Mouse (Mus musculus): ENCODE data around the gene Bbs7. TPM values are rescaled to one million over a fixed set of nuclear protein-coding genes. Genes with fewer than 3 reads are reported as not detected.

The Bbs7 gene
- polyA plus RNA-seq, 1 experiment from 2014 or later, result 20.6 TPM

DNA sequence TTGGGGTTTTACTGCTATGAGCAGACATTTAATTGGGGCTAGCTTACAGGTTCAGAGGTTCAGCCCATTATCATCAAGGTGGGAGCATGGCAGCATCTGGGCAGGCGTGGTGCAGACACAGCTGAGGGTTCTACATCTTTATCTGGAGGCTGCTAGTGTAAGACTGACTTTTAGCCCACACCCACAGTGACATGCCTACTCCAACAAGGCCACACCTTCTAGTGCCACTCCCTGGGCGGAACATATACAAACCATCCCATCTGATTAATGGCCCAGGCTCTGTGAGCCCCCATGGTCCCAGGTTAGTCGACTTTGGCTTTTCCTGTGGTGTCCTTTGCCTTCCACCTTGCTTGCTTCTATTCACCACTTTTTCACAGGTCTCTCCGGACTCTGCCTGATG, 53.7 kb downstream of the Bbs7 start:
- ATAC-seq (ENCODE audit: low FRiP score) (no peak), DNase-seq (ENCODE audit: low spot score) (no peak)
- Histone ChIP-seq H3K27ac (no peak overlapping the region), H3K4me2 (replicated peaks) (no peak overlapping the region), H3K9ac (no peak overlapping the region), H3K4me3 (replicated peaks; ENCODE audit: low read length) (no peak overlapping the region), H3K4me1 (replicated peaks; ENCODE audit: control insufficient read depth, insufficient read depth, low read length) (no peaks in the 10 kb centered on the region), H3K9me3 (ENCODE audit: control insufficient read depth, low read length) (no peaks in the 10 kb centered on the region), H3K27me3 (ENCODE audit: control insufficient read depth, insufficient read depth, low read length) (no peaks in the 10 kb centered on the region), H3K36me3 (replicated peaks; ENCODE audit: control insufficient read depth, insufficient read depth) (peaks cover 98% of the 10 kb centered on the region)
- WGBS, result 90% methylated on average over 4 of the region's 4 CpGs

DNA sequence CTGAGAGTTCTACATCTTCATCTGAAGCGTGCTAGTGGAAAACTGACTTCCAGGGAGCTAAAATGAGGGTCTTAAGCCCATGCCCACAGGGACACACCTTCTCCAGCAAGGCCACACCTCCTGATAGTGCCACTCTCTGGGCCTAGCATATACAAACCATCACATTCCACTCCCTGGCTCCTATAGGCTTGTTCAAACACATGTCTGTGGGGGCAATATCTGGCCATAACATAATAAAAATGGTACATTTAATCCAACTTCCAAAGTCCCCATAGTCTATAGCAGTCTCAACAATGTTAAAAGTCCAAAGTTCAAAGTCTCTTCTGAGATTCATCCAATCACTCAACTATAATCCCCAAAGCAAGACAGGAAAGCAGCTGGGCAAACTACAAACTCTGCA, 55.7 kb downstream of the Bbs7 start:
- no peak for ATAC-seq (ENCODE audit: low FRiP score)
- no peak overlapping the region for H3K4me3 ChIP-seq (replicated peaks; ENCODE audit: low read length)
- H3K4me2 ChIP-seq (replicated peaks), result no peak overlapping the region
- H3K9me3 ChIP-seq (ENCODE audit: control insufficient read depth, low read length), result no peaks in the 10 kb centered on the region
- 96% methylated on average over 1 of the region's 1 CpGs for WGBS
- no peak overlapping the region for H3K27ac ChIP-seq
- H3K36me3 ChIP-seq (replicated peaks; ENCODE audit: control insufficient read depth, insufficient read depth), result peaks cover 80% of the 10 kb centered on the region
- no peak overlapping the region for H3K9ac ChIP-seq
- H3K27me3 ChIP-seq (ENCODE audit: control insufficient read depth, insufficient read depth, low read length), result no peaks in the 10 kb centered on the region
- peaks cover 6% of the 10 kb centered on the region; the same call in 1 of the 2 replicates for H3K4me1 ChIP-seq (replicated peaks; ENCODE audit: control insufficient read depth, insufficient read depth, low read length)
- no peak for DNase-seq (ENCODE audit: low spot score)

DNA sequence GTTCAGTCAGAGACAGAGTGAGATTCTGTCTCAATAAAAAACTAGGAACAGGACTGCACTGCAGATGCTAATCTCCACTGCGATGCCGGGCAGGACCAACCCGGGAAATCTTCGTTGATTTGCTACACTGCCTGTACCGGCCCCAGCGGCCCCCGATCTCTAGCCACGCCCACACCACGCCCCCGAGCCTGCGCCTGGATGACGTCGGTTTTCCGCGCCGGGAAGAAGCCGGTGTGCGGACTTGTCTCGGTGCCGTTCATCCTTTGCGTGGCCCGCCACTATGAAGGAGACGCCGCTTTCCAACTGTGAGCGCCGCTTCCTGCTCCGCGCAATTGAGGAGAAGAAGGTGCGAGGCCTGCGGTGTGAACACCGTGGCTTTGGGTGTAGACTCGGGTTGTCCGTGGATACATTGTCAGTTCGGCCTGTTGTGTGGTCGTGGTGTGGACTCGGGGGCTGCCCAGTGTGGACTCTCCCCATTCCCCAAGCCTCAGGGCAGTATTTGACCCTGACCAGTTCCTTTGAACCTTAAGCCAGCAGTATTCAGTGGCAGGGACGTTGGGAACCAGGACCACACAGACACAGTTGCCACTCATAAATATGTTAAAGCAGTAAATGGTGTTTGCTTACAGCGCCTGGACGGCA, 60.8 kb downstream of the Bbs7 start, which contains the start of gene Exosc9:
Gene Exosc9 (plus strand): TSS at position 201 of the 642 bp plus-strand sequence.
- WGBS, result under 1% methylated on average over 39 of the region's 39 CpGs
- Histone ChIP-seq H3K9ac (peak within 1 kb of the TSS; percentile 88), H3K36me3 (replicated peaks; ENCODE audit: control insufficient read depth, insufficient read depth) (peaks cover 31% of the 10 kb centered on the region), H3K9me3 (ENCODE audit: control insufficient read depth, low read length) (no peaks in the 10 kb centered on the region), H3K4me2 (replicated peaks) (peak within 1 kb of the TSS; percentile 81), H3K4me1 (replicated peaks; ENCODE audit: control insufficient read depth, insufficient read depth, low read length) (peaks cover 15% of the 10 kb centered on the region), H3K27me3 (ENCODE audit: control insufficient read depth, insufficient read depth, low read length) (no peaks in the 10 kb centered on the region), H3K4me3 (replicated peaks; ENCODE audit: low read length) (peak within 1 kb of the TSS; percentile 97), H3K27ac (peak within 1 kb of the TSS; percentile 81)
- ATAC-seq (ENCODE audit: low FRiP score) (peak; percentile 97), DNase-seq (ENCODE audit: low spot score) (peak; percentile 97)

DNA sequence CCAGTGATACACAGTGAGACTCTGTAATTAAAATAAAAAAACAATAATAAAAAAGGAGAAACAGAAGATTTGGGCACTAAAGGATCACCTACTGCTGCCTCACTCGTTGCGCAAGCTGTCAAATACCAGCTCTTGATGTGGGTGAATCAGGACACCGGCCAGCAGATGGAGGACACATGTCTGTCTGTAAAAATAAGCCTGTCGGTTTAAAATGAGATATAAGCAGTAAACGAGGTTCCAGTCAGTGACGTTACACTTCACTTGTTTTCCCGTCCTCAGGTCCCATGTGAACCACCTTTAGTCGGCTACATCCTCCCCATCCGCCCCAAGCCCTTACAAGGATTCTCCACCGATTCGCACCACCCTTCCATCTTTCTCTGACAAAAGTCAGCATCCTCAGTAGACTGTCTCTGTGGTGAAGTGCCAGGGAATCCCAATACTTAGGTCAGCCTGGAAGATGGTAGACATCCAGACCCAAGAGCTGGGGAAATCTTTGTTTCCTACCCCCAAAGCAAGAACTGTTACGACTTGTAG, 61.4 kb downstream of the Bbs7 start:
- Histone ChIP-seq H3K9ac (peak overlapping the region; percentile 88), H3K36me3 (replicated peaks; ENCODE audit: control insufficient read depth, insufficient read depth) (peaks cover 25% of the 10 kb centered on the region), H3K27me3 (ENCODE audit: control insufficient read depth, insufficient read depth, low read length) (no peaks in the 10 kb centered on the region), H3K4me1 (replicated peaks; ENCODE audit: control insufficient read depth, insufficient read depth, low read length) (peaks cover 15% of the 10 kb centered on the region), H3K27ac (peak overlapping the region; percentile 81), H3K9me3 (ENCODE audit: control insufficient read depth, low read length) (no peaks in the 10 kb centered on the region), H3K4me3 (replicated peaks; ENCODE audit: low read length) (peak overlapping the region; percentile 97), H3K4me2 (replicated peaks) (peak overlapping the region; percentile 81)
- WGBS, result 12% methylated on average over 12 of the region's 12 CpGs
- ATAC-seq (ENCODE audit: low FRiP score) (peak; percentile 68), DNase-seq (ENCODE audit: low spot score) (no peak)

DNA sequence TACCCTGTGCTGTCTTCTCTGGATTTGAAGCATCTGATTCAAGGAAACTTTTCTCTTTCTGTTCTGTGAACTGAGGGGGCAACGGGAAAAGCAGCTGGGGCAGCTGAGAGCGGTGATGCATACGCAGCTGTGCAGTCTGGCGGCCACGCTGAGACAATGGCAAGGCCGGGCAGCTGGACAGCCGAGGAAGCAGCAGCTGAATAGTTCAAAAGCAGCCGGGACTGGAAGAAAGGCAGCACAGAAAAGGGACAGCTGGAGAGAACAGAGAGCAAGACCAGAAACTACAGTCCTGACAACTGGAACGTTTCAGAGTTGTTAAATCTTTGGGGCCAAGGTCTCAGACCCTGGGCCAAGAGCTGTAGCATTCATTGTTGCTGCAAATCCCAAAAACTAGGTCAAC, 61.9 kb downstream of the Bbs7 start:
- H3K27me3 ChIP-seq (ENCODE audit: control insufficient read depth, insufficient read depth, low read length), result no peaks in the 10 kb centered on the region
- 5% methylated on average over 9 of the region's 9 CpGs for WGBS
- H3K4me1 ChIP-seq (replicated peaks; ENCODE audit: control insufficient read depth, insufficient read depth, low read length), result peaks cover 15% of the 10 kb centered on the region
- H3K27ac ChIP-seq, result peak overlapping the region; percentile 81
- DNase-seq (ENCODE audit: low spot score) (no peak), ATAC-seq (ENCODE audit: low FRiP score) (no peak)
- no peaks in the 10 kb centered on the region for H3K9me3 ChIP-seq (ENCODE audit: control insufficient read depth, low read length)
- peak overlapping the region; percentile 88 for H3K9ac ChIP-seq
- H3K4me2 ChIP-seq (replicated peaks), result peak overlapping the region; percentile 81
- peak overlapping the region; percentile 97 for H3K4me3 ChIP-seq (replicated peaks; ENCODE audit: low read length)
- H3K36me3 ChIP-seq (replicated peaks; ENCODE audit: control insufficient read depth, insufficient read depth), result peaks cover 19% of the 10 kb centered on the region

DNA sequence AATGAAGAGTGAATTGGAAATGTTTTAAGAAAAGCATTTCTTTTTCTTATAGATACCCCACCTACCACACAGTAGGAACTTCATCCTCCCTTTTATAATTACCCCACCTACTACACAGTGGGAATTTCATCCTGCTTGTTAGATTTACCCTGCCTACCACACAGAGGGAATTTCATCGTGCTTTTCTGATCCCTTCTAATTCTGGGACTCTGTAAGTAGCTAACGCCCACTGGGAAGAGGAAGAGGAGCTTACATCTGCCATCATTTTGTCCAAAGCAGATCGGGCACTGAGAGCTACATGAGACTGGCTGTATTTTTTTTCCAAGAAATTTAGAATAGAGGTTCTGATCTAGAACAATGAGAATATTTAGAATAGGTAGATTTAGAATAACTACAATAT, 68.3 kb downstream of the Bbs7 start:
- H3K4me1 ChIP-seq (replicated peaks; ENCODE audit: control insufficient read depth, insufficient read depth, low read length), result no peaks in the 10 kb centered on the region
- H3K36me3 ChIP-seq (replicated peaks; ENCODE audit: control insufficient read depth, insufficient read depth), result no peaks in the 10 kb centered on the region
- WGBS, result 88% methylated on average over 3 of the region's 3 CpGs
- no peaks in the 10 kb centered on the region for H3K9me3 ChIP-seq (ENCODE audit: control insufficient read depth, low read length)
- H3K4me3 ChIP-seq (replicated peaks; ENCODE audit: low read length), result no peak overlapping the region
- no peak overlapping the region for H3K27ac ChIP-seq
- no peak for ATAC-seq (ENCODE audit: low FRiP score)
- H3K9ac ChIP-seq, result no peak overlapping the region
- no peak overlapping the region for H3K4me2 ChIP-seq (replicated peaks)
- no peak for DNase-seq (ENCODE audit: low spot score)
- H3K27me3 ChIP-seq (ENCODE audit: control insufficient read depth, insufficient read depth, low read length), result no peaks in the 10 kb centered on the region

DNA sequence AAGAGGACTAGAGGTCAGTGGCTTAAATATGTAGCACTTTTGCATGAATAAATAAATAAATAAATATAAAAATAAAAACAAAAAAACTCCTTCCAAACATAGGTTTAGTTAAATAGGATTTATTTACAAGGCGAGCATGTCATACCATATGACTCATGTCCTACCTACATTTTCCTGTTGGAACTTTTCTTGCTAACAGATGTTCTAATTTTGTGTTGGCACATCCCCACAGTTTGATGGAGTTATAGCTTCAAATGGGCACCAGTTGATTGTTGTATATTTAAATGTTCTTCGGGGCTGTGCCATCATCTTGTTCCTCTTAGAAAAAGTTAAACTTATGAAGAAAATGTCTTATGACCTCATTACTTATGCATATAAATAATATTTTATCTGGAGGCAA, 71.9 kb downstream of the Bbs7 start:
- Histone ChIP-seq H3K4me1 (replicated peaks; ENCODE audit: control insufficient read depth, insufficient read depth, low read length) (no peaks in the 10 kb centered on the region), H3K27me3 (ENCODE audit: control insufficient read depth, insufficient read depth, low read length) (no peaks in the 10 kb centered on the region), H3K9me3 (ENCODE audit: control insufficient read depth, low read length) (no peaks in the 10 kb centered on the region), H3K27ac (no peak overlapping the region), H3K4me2 (replicated peaks) (no peak overlapping the region), H3K36me3 (replicated peaks; ENCODE audit: control insufficient read depth, insufficient read depth) (no peaks in the 10 kb centered on the region), H3K4me3 (replicated peaks; ENCODE audit: low read length) (no peak overlapping the region), H3K9ac (no peak overlapping the region)
- DNase-seq (ENCODE audit: low spot score), result no peak
- 94% methylated on average over 2 of the region's 2 CpGs for WGBS
- no peak for ATAC-seq (ENCODE audit: low FRiP score)

DNA sequence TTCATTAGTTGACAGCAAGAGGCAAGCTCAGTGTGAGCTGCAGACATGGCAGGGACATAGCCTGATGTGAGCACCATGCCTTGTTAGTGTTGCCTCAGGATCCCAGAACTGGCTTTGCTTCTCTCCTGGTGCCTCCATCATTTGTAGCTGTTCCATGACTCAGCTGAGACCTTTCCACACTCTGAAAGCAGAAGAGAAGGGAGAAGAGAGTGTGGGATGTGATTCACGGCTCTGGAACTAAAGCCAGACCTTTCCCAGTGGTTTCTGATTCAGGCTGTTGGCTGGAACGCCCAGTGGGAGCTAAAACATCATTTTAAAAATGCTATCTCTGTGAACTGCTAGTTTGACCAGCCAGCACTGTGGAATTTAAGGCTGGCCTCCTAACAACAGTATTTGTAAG, 72.5 kb downstream of the Bbs7 start:
- no peaks in the 10 kb centered on the region for H3K27me3 ChIP-seq (ENCODE audit: control insufficient read depth, insufficient read depth, low read length)
- ATAC-seq (ENCODE audit: low FRiP score) (no peak), DNase-seq (ENCODE audit: low spot score) (no peak)
- no peaks in the 10 kb centered on the region for H3K36me3 ChIP-seq (replicated peaks; ENCODE audit: control insufficient read depth, insufficient read depth)
- H3K27ac ChIP-seq, result no peak overlapping the region
- no peak overlapping the region for H3K4me3 ChIP-seq (replicated peaks; ENCODE audit: low read length)
- no peak overlapping the region for H3K9ac ChIP-seq
- no peaks in the 10 kb centered on the region for H3K4me1 ChIP-seq (replicated peaks; ENCODE audit: control insufficient read depth, insufficient read depth, low read length)
- WGBS, result 75% methylated on average over 2 of the region's 2 CpGs
- no peak overlapping the region for H3K4me2 ChIP-seq (replicated peaks)
- H3K9me3 ChIP-seq (ENCODE audit: control insufficient read depth, low read length), result no peaks in the 10 kb centered on the region

DNA sequence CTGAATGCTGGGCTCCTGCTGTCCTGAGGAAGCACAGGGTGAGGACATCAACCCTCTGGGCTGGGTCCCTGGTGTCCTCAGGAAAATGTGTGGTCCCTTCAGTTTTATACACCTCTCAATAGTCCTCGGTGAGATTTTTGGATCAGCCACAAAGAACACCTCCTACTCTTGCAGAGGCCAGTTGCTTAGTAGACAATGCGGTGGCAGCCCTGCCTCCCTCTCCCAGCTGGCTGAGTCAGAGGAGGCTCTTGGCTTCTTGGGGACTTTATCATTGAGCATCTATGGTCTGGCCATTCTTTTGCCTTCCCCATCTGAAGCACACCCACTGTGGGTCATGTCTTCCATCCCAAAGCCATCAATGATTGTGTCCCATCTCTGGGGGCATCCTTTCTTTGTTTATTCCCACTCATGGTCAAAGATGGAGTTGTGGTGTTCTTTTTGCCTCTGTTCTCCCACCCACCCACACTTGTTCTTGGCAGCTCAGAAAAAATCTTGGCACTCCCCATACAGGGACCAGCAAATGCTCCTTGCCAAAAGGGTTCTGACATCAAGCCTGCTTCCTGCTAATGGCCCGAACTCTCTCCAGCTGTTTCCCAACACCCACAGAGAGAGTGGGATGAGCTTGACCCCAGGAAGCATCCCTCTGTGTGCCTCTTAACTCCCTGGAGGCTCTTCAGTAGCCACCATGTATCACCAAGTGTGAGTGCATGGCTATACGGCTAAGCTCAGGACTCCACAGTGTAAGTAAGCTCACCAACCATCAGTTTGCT, 75.4 kb downstream of the Bbs7 start:
- Histone ChIP-seq H3K27ac (no peak overlapping the region), H3K27me3 (ENCODE audit: control insufficient read depth, insufficient read depth, low read length) (no peaks in the 10 kb centered on the region), H3K4me2 (replicated peaks) (no peak overlapping the region), H3K9ac (no peak overlapping the region), H3K4me1 (replicated peaks; ENCODE audit: control insufficient read depth, insufficient read depth, low read length) (no peaks in the 10 kb centered on the region), H3K4me3 (replicated peaks; ENCODE audit: low read length) (no peak overlapping the region), H3K36me3 (replicated peaks; ENCODE audit: control insufficient read depth, insufficient read depth) (no peaks in the 10 kb centered on the region), H3K9me3 (ENCODE audit: control insufficient read depth, low read length) (no peaks in the 10 kb centered on the region)
- WGBS, result 87% methylated on average over 4 of the region's 4 CpGs
- DNase-seq (ENCODE audit: low spot score), result no peak
- no peak for ATAC-seq (ENCODE audit: low FRiP score)
